Mouse (Mus musculus): ENCODE measurements around the gene Camk2d.

Camk2d gene

GRCm38 (mm10) chr3:126688516-126688915, 92.4 kb downstream of the Camk2d start:
- no peak for DNase-seq (ENCODE audit: low read depth in 1 of 2, low spot score in 2 of 2)

GRCm38 (mm10) chr3:126690627-126691505, 94.8 kb downstream of the Camk2d start:
- DNase-seq (ENCODE audit: low read depth in 1 of 2, low spot score in 2 of 2), result no peak

GRCm38 (mm10) chr3:126691565-126691964, 95.5 kb downstream of the Camk2d start:
- no peak for DNase-seq (ENCODE audit: low read depth in 1 of 2, low spot score in 2 of 2)

GRCm38 (mm10) chr3:126692797-126693196, 96.7 kb downstream of the Camk2d start:
- DNase-seq (ENCODE audit: low read depth in 1 of 2, low spot score in 2 of 2), result no peak

- no peak for DNase-seq (ENCODE audit: low read depth in 1 of 2, low spot score in 2 of 2)
Measured at GRCm38 (mm10) chr3:126693302-126693701, 97.2 kb downstream of the Camk2d start.

GRCm38 (mm10) chr3:126695456-126696293, 99.6 kb downstream of the Camk2d start:
- no peak for DNase-seq (ENCODE audit: low read depth in 1 of 2, low spot score in 2 of 2)

GRCm38 (mm10) chr3:126696620-126697019, 100.5 kb downstream of the Camk2d start:
- peak in 1 of 2 experiments; percentile 12 for DNase-seq (ENCODE audit: low read depth in 1 of 2, low spot score in 2 of 2)

- no peak for DNase-seq (ENCODE audit: low read depth in 1 of 2, low spot score in 2 of 2)
Measured at GRCm38 (mm10) chr3:126699740-126700139, 103.6 kb downstream of the Camk2d start.

GRCm38 (mm10) chr3:126701067-126701466, 105.0 kb downstream of the Camk2d start:
- no peak for DNase-seq (ENCODE audit: low read depth in 1 of 2, low spot score in 2 of 2)

- no peak for DNase-seq (ENCODE audit: low read depth in 1 of 2, low spot score in 2 of 2)
Measured at GRCm38 (mm10) chr3:126701586-126701985, 105.5 kb downstream of the Camk2d start.

- DNase-seq (ENCODE audit: low read depth in 1 of 2, low spot score in 2 of 2), result no peak
Measured at GRCm38 (mm10) chr3:126705490-126705889, 109.4 kb downstream of the Camk2d start.

- no peak for DNase-seq (ENCODE audit: low read depth in 1 of 2, low spot score in 2 of 2)
Measured at GRCm38 (mm10) chr3:126714281-126714680, 118.2 kb downstream of the Camk2d start.

GRCm38 (mm10) chr3:126723021-126723449, 126.9 kb downstream of the Camk2d start:
- DNase-seq (ENCODE audit: low read depth in 1 of 2, low spot score in 2 of 2), result no peak

- DNase-seq (ENCODE audit: low read depth in 1 of 2, low spot score in 2 of 2), result no peak
Measured at GRCm38 (mm10) chr3:126723458-126723857, 127.4 kb downstream of the Camk2d start.

GRCm38 (mm10) chr3:126725647-126726046, 129.5 kb downstream of the Camk2d start:
- DNase-seq (ENCODE audit: low read depth in 1 of 2, low spot score in 2 of 2), result no peak

GRCm38 (mm10) chr3:126727387-126727786, 131.3 kb downstream of the Camk2d start:
- no peak for DNase-seq (ENCODE audit: low read depth in 1 of 2, low spot score in 2 of 2)

GRCm38 (mm10) chr3:126730411-126730810, 134.3 kb downstream of the Camk2d start:
- no peak for DNase-seq (ENCODE audit: low read depth in 1 of 2, low spot score in 2 of 2)

- DNase-seq (ENCODE audit: low read depth in 1 of 2, low spot score in 2 of 2), result no peak
Measured at GRCm38 (mm10) chr3:126732323-126732722, 136.2 kb downstream of the Camk2d start.

- DNase-seq (ENCODE audit: low read depth in 1 of 2, low spot score in 2 of 2), result no peak
Measured at GRCm38 (mm10) chr3:126734533-126734932, 138.4 kb downstream of the Camk2d start.

GRCm38 (mm10) chr3:126735211-126735610, 139.1 kb downstream of the Camk2d start:
- DNase-seq (ENCODE audit: low read depth in 1 of 2, low spot score in 2 of 2), result no peak

GRCm38 (mm10) chr3:126737128-126737527, 141.0 kb downstream of the Camk2d start:
- no peak for DNase-seq (ENCODE audit: low read depth in 1 of 2, low spot score in 2 of 2)

- DNase-seq (ENCODE audit: low read depth in 1 of 2, low spot score in 2 of 2), result no peak
Measured at GRCm38 (mm10) chr3:126740146-126740545, 144.0 kb downstream of the Camk2d start.

All from monocyte, adult 2 months (primary cell).